Mouse (Mus musculus): Measurements from ENCODE around the gene Aqr.

Aqr gene

GRCm38 (mm10) chr2:114058226-114058796 is 128.5 kb downstream of the Aqr start:
- DNase-seq = no peak

- DNase-seq = no peak
Measured at GRCm38 (mm10) chr2:114057303-114057853, 129.4 kb downstream of the Aqr start.

- DNase-seq = no peak
Measured at GRCm38 (mm10) chr2:114054129-114054528, 132.7 kb downstream of the Aqr start.

- DNase-seq = no peak
Measured at GRCm38 (mm10) chr2:114052696-114053598, 133.9 kb downstream of the Aqr start, which contains the start of gene Actc1. Gene Actc1, minus strand, starts transcription at chr2:114053548.

GRCm38 (mm10) chr2:114051871-114052241 is 135.0 kb downstream of the Aqr start:
- DNase-seq = no peak
